Mouse (Mus musculus): ENCODE data around the gene Ralbp1.

GRCm38 (mm10) chr17:65865265-65865664, 20.3 kb downstream of the Ralbp1 start:
- no peak for TF ChIP-seq CTCF (conservative IDR thresholded peaks at IDR 0.05; ENCODE audit: low read length)
- no peak for TF ChIP-seq POU5F1 (IDR thresholded peaks at IDR 0.05; ENCODE audit: borderline replicate concordance, low read length)
- no peak for TF ChIP-seq NANOG (IDR thresholded peaks at IDR 0.05; ENCODE audit: borderline replicate concordance, low read length)
